Mouse (Mus musculus) thymus, adult 2 months (tissue): ENCODE measurements around the gene Gm49711. TPM values are rescaled to one million over a fixed set of nuclear protein-coding genes. Genes with fewer than 3 reads are reported as not detected.

Experiments
- DNase-seq: peaks from one replicate; pipeline ENCODE4 v3.0.0; 2021
- H3K27ac ChIP-seq: fragments of 200-500 bp; 2 replicates; pipeline ENCODE4 v1.5.1; 2012; ENCODE audit warnings: low read length, control low read depth; ENCODE audit not compliant: control insufficient read depth, insufficient read depth
- H3K27me3 ChIP-seq: fragments of 200-500 bp; 2 replicates; pipeline ENCODE4 v1.6.1; 2012; ENCODE audit warnings: mild to moderate bottlenecking, low read length, moderate library complexity, mixed read lengths; ENCODE audit not compliant: control insufficient read depth, insufficient read depth
- H3K36me3 ChIP-seq: fragments of 200-500 bp; 2 replicates; pipeline ENCODE4 v1.6.1; 2012; ENCODE audit warnings: mild to moderate bottlenecking, low read length, moderate library complexity; ENCODE audit not compliant: control insufficient read depth, insufficient read depth
- H3K4me1 ChIP-seq: fragments of 200-500 bp; replicated peaks from 2 replicates; pipeline ENCODE4 v1.6.1; 2012; ENCODE audit warnings: low read length; ENCODE audit not compliant: control insufficient read depth, insufficient read depth
- H3K4me3 ChIP-seq: fragments of 200-500 bp; 2 replicates; pipeline ENCODE4 v1.5.1; 2012; ENCODE audit warnings: mild to moderate bottlenecking, low read length, control low read depth, moderate library complexity; ENCODE audit not compliant: control insufficient read depth, insufficient read depth
- CTCF ChIP-seq: fragments of 200-500 bp; IDR thresholded peaks from 2 replicates; pipeline ENCODE4 v1.5.1; 2012; ENCODE audit warnings: mild to moderate bottlenecking, control low read depth, low read length, moderate library complexity, borderline replicate concordance; ENCODE audit not compliant: control insufficient read depth, poor library complexity, insufficient read depth; ENCODE audit errors: extremely low read depth
- POLR2A ChIP-seq: fragments of 200-500 bp; IDR thresholded peaks from 2 replicates; pipeline ENCODE4 v1.6.1; 2012; ENCODE audit warnings: mild to moderate bottlenecking, low read length, control low read depth, moderate library complexity; ENCODE audit not compliant: control insufficient read depth, poor library complexity, insufficient read depth; ENCODE audit errors: extremely low read depth
- WGBS: fragments of 180-500 bp; shearing (Covaris S2); methylation state at CpG from one replicate; pipeline ENCODE4 v1.1.7; 2018; 5-methylcytosine and 5-hydroxymethylcytosine counted together
- polyA plus RNA-seq: library from polyadenylated mRNA; depleted of rRNA; stranded (reverse); fragments of >200 nt; gene quantifications from 2 replicates; pipeline ENCODE4 v1.2.3, GENCODE M21; 2012

Gm49711 gene
- polyA plus RNA-seq, 1 experiment = not detected

- Histone ChIP-seq H3K4me1 (no peaks in the 10 kb centered on the region), H3K36me3 (no peaks in the 10 kb centered on the region), H3K27me3 (no peaks in the 10 kb centered on the region), H3K4me3 (no peak overlapping the region), H3K27ac (no peak overlapping the region)
- TF ChIP-seq CTCF (no peak), POLR2A (no peak)
- WGBS = 92% methylated on average over 13 of the region's 13 CpGs
- DNase-seq = no peak
Observed at GRCm38 (mm10) chr16:92119013-92119515, 60.9 kb downstream of the Gm49711 start.

- no peak for TF ChIP-seq POLR2A
- TF ChIP-seq CTCF = no peak
- Histone ChIP-seq H3K27me3 (no peaks in the 10 kb centered on the region), H3K4me1 (no peaks in the 10 kb centered on the region), H3K4me3 (no peak overlapping the region), H3K27ac (no peak overlapping the region), H3K36me3 (no peaks in the 10 kb centered on the region)
- WGBS = 94% methylated on average over 17 of the region's 17 CpGs
- no peak for DNase-seq
Observed at GRCm38 (mm10) chr16:92120899-92121531, 62.9 kb downstream of the Gm49711 start.

GRCm38 (mm10) chr16:92127226-92127625 is 69.1 kb downstream of the Gm49711 start:
- no peak overlapping the region for H3K4me3 ChIP-seq
- 62% methylated on average over 4 of the region's 4 CpGs for WGBS
- DNase-seq = no peak
- no peaks in the 10 kb centered on the region for H3K27me3 ChIP-seq
- TF ChIP-seq POLR2A (no peak), CTCF (no peak)
- H3K27ac ChIP-seq = no peak overlapping the region
- H3K36me3 ChIP-seq = no peaks in the 10 kb centered on the region
- no peaks in the 10 kb centered on the region for H3K4me1 ChIP-seq

GRCm38 (mm10) chr16:92127666-92128065 is 69.5 kb downstream of the Gm49711 start:
- WGBS = 90% methylated on average over 5 of the region's 5 CpGs

GRCm38 (mm10) chr16:92129843-92130242 is 71.7 kb downstream of the Gm49711 start:
- Histone ChIP-seq H3K4me1 (no peaks in the 10 kb centered on the region), H3K27ac (no peak overlapping the region), H3K36me3 (no peaks in the 10 kb centered on the region), H3K27me3 (no peaks in the 10 kb centered on the region), H3K4me3 (no peak overlapping the region)
- no peak for DNase-seq
- 86% methylated on average over 8 of the region's 8 CpGs for WGBS
- TF ChIP-seq CTCF (no peak), POLR2A (no peak)

More at GRCm38 (mm10) chr16:92127666-92128065, 69.5 kb downstream of the Gm49711 start:
- Histone ChIP-seq H3K36me3 (no peaks in the 10 kb centered on the region), H3K4me1 (no peaks in the 10 kb centered on the region), H3K4me3 (no peak overlapping the region), H3K27me3 (no peaks in the 10 kb centered on the region), H3K27ac (no peak overlapping the region)
- TF ChIP-seq CTCF (no peak), POLR2A (no peak)
- DNase-seq = no peak

- TF ChIP-seq CTCF = no peak
- TF ChIP-seq POLR2A = no peak
- H3K27ac ChIP-seq = no peak overlapping the region
- DNase-seq = no peak
- H3K4me1 ChIP-seq = no peaks in the 10 kb centered on the region
- H3K27me3 ChIP-seq = no peaks in the 10 kb centered on the region
- no peak overlapping the region for H3K4me3 ChIP-seq
- H3K36me3 ChIP-seq = no peaks in the 10 kb centered on the region
- WGBS = 87% methylated on average over 4 of the region's 4 CpGs
Observed at GRCm38 (mm10) chr16:92132511-92132910, 74.4 kb downstream of the Gm49711 start.

GRCm38 (mm10) chr16:92134148-92134764 is 76.1 kb downstream of the Gm49711 start:
- Histone ChIP-seq H3K27ac (no peak overlapping the region), H3K36me3 (no peaks in the 10 kb centered on the region), H3K4me3 (no peak overlapping the region), H3K4me1 (no peaks in the 10 kb centered on the region), H3K27me3 (no peaks in the 10 kb centered on the region)
- TF ChIP-seq CTCF (no peak), POLR2A (no peak)
- no peak for DNase-seq
- 84% methylated on average over 11 of the region's 11 CpGs for WGBS
